Mouse (Mus musculus) liver, postnatal 0 days (tissue): ENCODE measurements around the gene Polr2g.

ENCODE experiments used
- CTCF ChIP-seq: sonication (generic); IDR thresholded peaks from 2 replicates; pipeline ENCODE4 v1.5.1; 2016; ENCODE audit warnings: antibody characterized with exemption, low read depth
- EP300 ChIP-seq: IDR thresholded peaks from 2 replicates; pipeline ENCODE4 v1.6.1; 2016; ENCODE audit warnings: antibody characterized with exemption, low read depth, mild to moderate bottlenecking

DNA sequence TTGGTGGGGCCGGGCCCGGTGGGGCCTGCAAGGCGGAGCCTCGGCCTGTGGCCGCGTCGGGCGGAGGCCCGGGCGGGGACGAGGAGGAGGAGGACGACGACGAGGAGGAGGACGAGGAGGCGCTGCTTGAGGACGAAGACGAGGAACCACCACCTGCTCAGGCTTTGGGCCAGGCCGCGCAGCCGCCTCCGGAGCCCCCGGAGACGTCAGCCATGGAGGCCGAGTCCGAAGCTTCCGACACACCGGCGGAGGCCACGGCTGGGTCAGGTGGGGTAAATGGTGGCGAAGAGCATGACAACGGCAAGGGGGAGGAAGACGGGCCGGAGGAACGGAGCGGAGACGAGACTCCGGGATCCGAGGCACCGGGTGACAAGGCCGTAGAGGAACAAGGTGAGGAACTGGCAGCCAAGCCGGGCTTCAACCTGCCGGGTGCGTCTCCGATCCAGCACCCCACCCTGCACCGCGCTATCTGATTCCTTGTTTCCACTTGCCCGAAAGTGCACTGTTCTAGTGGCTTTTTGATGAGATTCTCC, 22.1 kb upstream of the Polr2g start:
- no peak for TF ChIP-seq CTCF
- TF ChIP-seq EP300 = no peak
